Mouse (Mus musculus) gonadal fat pad, adult 2 months (tissue): ENCODE measurements around the gene Rgn. TPM values are rescaled to one million over a fixed set of nuclear protein-coding genes. Genes with fewer than 3 reads are reported as not detected.
A peak's percentile ranks its signal among the peaks of the same experiment; 100 is the strongest.

ENCODE experiments used
- DNase-seq: peaks from one replicate; pipeline ENCODE4 v3.0.0-alpha.2; 2012; ENCODE audit warnings: low read depth
- polyA plus RNA-seq: library from polyadenylated mRNA; depleted of rRNA; stranded (reverse); fragments of >200 nt; gene quantifications from 2 replicates; pipeline ENCODE4 v1.2.3, GENCODE M21; 2012; rRNA removed

The Rgn gene
- 6.1 and 6.3 TPM in 2 replicates for polyA plus RNA-seq

GRCm38 (mm10) chrX:20549532-20549931 lies at the start of gene Rgn:
Rgn (plus strand) TSS chrX:20549787.
- no peak for DNase-seq

DNA sequence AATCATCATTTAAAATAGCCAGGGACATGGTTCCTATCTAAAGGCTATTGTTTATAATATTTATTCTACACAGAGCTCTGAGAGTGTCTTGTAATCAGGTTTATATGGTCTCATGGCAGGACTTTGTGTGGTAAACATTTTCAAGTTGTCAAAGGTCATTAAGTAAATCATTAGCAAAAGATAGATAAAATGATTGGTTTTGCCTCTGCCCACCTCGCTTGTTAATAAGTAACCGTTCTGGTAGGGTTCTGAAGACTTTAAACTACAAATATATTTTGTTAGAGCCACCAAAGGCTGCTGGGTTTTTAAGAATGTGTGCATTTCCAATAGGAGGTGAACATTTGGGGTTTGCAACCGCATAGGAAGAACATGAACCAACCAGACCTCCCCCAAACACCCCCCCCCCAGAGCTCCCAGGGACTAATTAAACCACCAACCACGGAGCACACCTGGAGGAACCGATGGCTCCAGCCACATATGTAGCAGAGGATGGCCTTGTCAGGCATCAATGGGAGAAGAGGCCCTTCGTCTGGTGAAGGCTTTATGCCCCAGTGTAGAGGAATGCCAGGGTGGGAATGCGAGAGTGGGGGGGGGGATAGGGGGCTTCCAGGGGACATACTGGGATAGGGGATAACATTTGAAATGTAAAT lies 29.2 kb upstream of the Rgn start:
- no peak for DNase-seq

- no peak for DNase-seq
These were observed 28.0 kb upstream of the Rgn start for GRCm38 (mm10) chrX:20521578-20521977.

- DNase-seq: no peak
These were observed 17.0 kb upstream of the Rgn start for GRCm38 (mm10) chrX:20532621-20533020.

DNA sequence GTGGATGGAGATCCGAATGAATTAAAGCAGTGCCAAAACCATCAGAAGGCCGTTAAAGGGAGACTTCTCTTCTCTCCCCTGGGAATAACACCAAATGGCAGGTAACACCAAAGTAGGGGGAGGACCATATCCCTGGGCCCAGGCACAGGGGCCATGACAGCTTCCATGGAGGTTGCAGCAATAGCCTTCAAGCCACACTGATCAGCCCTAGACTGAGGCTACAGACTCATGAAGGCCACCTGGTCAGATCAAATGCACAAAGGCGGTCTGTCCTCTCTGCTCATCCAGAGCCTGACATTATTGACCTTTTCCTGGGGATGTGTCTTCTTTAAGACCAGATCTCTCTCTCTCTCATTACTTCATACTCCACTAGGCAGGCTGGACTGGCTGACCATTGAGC lies 5.7 kb upstream of the Rgn start:
- no peak for DNase-seq

DNA sequence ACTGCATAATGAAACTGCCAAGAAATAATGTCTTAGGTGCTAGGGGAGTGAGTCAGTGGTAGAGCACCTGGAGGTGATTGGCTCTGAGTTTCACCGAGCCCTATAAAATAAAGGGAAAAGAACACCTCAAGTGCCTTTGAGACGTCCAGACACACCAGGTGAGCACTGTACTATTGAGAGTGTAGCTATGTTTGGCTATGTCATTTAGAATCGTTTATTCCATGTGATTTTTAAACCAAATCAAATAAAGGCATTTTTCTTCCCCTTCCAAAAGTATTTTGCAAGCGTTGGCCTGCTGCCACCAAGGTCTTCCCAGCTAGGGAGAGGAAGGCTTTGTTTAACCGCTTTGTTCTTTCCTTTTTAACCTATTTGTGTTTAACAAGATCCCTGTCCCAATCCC lies 2.0 kb upstream of the Rgn start:
- peak; percentile 8 for DNase-seq

- DNase-seq: no peak
These were observed 1.3 kb upstream of the Rgn start for GRCm38 (mm10) chrX:20548011-20548879.

DNA sequence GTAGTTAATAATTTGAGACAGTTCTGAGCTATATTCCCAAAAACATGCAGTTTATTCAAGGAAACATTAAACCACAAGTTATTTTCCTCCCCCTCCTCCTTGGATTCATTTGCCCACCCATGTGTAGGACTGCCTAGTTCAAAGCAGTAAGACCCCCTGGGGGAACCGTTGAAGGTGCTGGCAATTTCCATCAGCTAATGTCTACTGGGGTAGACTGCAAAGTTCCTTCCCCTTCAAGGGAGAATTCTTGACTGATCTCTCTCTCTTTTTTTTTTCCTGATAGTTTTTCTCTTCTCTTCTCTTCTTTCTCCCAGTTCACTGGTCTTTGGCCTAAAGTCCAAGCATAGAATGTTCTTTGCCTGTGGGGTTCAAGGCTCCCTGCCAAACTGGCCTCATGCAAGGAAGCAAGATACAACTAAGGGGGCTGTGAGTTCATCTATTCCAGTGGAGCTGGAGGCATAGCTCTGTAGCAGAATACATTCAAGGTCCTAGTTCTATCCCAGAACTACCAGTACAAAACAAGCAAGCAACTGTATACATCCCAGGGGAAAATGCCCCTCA lies 627 bp upstream of the Rgn start:
- DNase-seq: no peak

DNA sequence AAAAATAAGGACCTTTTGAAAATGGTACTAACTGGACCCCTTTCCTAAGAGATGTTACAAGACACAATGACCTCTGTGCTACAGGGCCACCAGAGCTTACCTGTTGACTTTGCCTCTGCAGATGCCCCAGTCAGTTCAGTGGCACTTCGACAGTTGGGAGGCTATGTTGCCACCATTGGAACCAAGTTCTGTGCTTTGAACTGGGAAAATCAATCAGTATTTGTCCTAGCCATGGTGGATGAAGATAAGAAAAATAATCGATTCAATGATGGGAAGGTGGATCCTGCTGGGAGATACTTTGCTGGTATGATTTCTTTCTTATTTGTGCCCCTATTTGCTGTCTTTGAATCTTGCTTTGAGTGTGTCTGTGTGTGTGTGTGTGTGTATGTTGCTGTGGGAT lies 2.6 kb downstream of the Rgn start:
- no peak for DNase-seq

- DNase-seq: no peak
These were observed 12.3 kb downstream of the Rgn start for GRCm38 (mm10) chrX:20561846-20562245.

DNA sequence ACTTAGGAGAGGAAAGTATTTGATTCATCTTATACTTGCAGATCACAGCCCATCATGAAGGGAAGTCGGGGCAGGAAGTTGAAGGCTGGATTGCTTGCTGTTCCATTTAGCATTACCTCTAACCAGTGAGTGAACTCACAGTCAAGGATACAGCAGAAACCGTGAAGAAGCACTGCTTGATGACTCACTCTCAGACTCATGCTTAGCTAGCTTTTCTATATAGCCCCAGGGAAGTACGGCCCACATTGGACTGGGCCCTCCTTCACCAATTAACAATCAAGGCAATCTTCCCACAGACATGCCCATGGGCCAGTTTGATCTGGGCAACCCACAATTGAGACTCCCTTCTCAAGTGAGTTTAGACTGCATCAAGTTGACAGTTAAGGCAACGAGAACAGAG lies 14.4 kb downstream of the Rgn start:
- DNase-seq: peak; percentile 2

DNA sequence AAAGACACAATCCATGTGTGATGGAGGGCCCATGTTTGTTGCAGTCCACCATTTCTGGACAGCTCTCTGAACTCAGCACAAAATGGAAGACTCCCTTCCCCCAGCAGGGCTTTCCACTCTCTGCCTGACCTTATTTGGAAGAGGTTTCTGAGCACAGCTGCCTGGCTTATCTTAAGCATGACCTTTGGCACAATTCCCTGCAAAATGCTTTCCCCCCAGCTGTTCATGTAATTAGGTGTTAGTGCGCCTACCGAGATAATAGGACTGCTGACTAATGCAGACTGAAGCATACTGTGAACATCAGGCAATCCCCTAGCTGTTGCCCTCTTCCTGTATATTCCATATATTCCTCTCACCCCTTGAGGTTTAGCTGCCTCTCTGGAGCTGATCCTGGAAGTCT lies 21.4 kb downstream of the Rgn start:
- DNase-seq: no peak

GRCm38 (mm10) chrX:20572683-20573082 lies 23.1 kb downstream of the Rgn start:
- no peak for DNase-seq

- no peak for DNase-seq
These were observed 24.3 kb downstream of the Rgn start for GRCm38 (mm10) chrX:20573927-20574326.

GRCm38 (mm10) chrX:20587968-20588367 lies 38.4 kb downstream of the Rgn start:
- no peak for DNase-seq

- no peak for DNase-seq
These were observed 58.9 kb downstream of the Rgn start for GRCm38 (mm10) chrX:20608500-20608899.

Other genes with a start within 250 kb of the Rgn start
- gene Rp2, start 185.3 kb upstream of the Rgn start, polyA plus RNA-seq: 5.6 and 7.7 TPM in 2 replicates
- 4.0 TPM in 2 replicates for gene Jade3, start 124.1 kb upstream of the Rgn start, polyA plus RNA-seq
- gene Rbm10, start 67.7 kb downstream of the Rgn start, polyA plus RNA-seq: 63.4 and 66.5 TPM in 2 replicates
- 174 and 195 TPM in 2 replicates for gene Ndufb11, start 67.8 kb downstream of the Rgn start, polyA plus RNA-seq
- 258 and 270 TPM in 2 replicates for gene Uba1, start 108.5 kb downstream of the Rgn start, polyA plus RNA-seq
- 202 and 217 TPM in 2 replicates for gene Cdk16, start 138.2 kb downstream of the Rgn start, polyA plus RNA-seq
- 18.4 and 23.6 TPM in 2 replicates for gene Usp11, start 154.1 kb downstream of the Rgn start, polyA plus RNA-seq
- 259 and 330 TPM in 2 replicates for gene Araf, start 248.0 kb downstream of the Rgn start, polyA plus RNA-seq